Comparison of ENCODE assay signal across 27 mouse cellular contexts in genomic region chr17:5034201-5034600, GRCm38 (mm10). TPM values are rescaled to one million over a fixed set of nuclear protein-coding genes. Genes with fewer than 3 reads are reported as not detected.
DNase-seq lines count a peak whose midpoint lies in the region; ATAC-seq and TF ChIP-seq lines count a peak whose summit lies in the region.
"Had no signal": no experiment of that assay in that cellular context is flagged by ENCODE, and none has a peak within 500 bp of the region (broad histone marks: within the 10 kb centered on the region; RNA-seq: fewer than 3 reads in every experiment).

No protein-coding gene starts in this region.

- no peak overlapping the region for H3K9ac ChIP-seq in liver, embryonic 13.5 days
- no peak overlapping the region for H3K9ac ChIP-seq in liver, postnatal 0 days (replicated peaks)
- H3K9ac ChIP-seq: embryonic facial prominence, embryonic 13.5 days; forebrain, embryonic 15.5 days; hindbrain, embryonic 15.5 days; limb, embryonic 13.5 days; liver, embryonic 14.5 days; midbrain, embryonic 12.5 days; stomach, embryonic 15.5 days had no signal

- no peaks in the 10 kb centered on the region for H3K27me3 ChIP-seq in liver, embryonic 13.5 days
- H3K27me3 ChIP-seq in liver, postnatal 0 days (ENCODE audit: insufficient read depth, low read length): no peaks in the 10 kb centered on the region
- H3K27me3 ChIP-seq: embryonic facial prominence, embryonic 13.5 days; forebrain, embryonic 15.5 days; hindbrain, embryonic 15.5 days; limb, embryonic 13.5 days; midbrain, embryonic 12.5 days; Patski; stomach, embryonic 15.5 days had no signal

- peak overlapping the region; percentile 52; the same call in 1 of the 2 replicates for H3K27ac ChIP-seq in gastrocnemius, adult 2 months
- no peak overlapping the region for H3K27ac ChIP-seq in liver, embryonic 13.5 days
- no peak overlapping the region for H3K27ac ChIP-seq in liver, postnatal 0 days (ENCODE audit: low read depth)
- H3K27ac ChIP-seq: embryonic facial prominence, embryonic 13.5 days; forebrain, embryonic 10.5 days; forebrain, embryonic 15.5 days; heart, embryonic 10.5 days; hindbrain, embryonic 10.5 days; hindbrain, embryonic 15.5 days; limb, embryonic 13.5 days; liver, embryonic 14.5 days; macrophage; midbrain, embryonic 12.5 days; stomach, embryonic 15.5 days had no signal

- no peak for TF ChIP-seq CTCF in gastrocnemius, adult 2 months (IDR thresholded peaks at IDR 0.05)
- no peak for TF ChIP-seq CTCF in liver, postnatal 0 days (IDR thresholded peaks at IDR 0.05; ENCODE audit: low read depth)

- TF ChIP-seq EP300 in liver, postnatal 0 days (IDR thresholded peaks at IDR 0.05; ENCODE audit: low read depth): no peak

- no peaks in the 10 kb centered on the region for H3K9me3 ChIP-seq in liver, embryonic 13.5 days (replicated peaks)
- no peaks in the 10 kb centered on the region for H3K9me3 ChIP-seq in liver, postnatal 0 days (ENCODE audit: low read length)
- H3K9me3 ChIP-seq: embryonic facial prominence, embryonic 13.5 days; forebrain, embryonic 15.5 days; G1E; heart, embryonic 10.5 days; hindbrain, embryonic 10.5 days; hindbrain, embryonic 15.5 days; limb, embryonic 13.5 days; midbrain, embryonic 12.5 days; stomach, embryonic 15.5 days had no signal

- H3K36me3 ChIP-seq in liver, embryonic 13.5 days: no peaks in the 10 kb centered on the region
- no peaks in the 10 kb centered on the region for H3K36me3 ChIP-seq in liver, postnatal 0 days (replicated peaks; ENCODE audit: insufficient read depth, low read length)
- H3K36me3 ChIP-seq: embryonic facial prominence, embryonic 13.5 days; forebrain, embryonic 15.5 days; heart, embryonic 10.5 days; hindbrain, embryonic 10.5 days; hindbrain, embryonic 15.5 days; limb, embryonic 13.5 days; midbrain, embryonic 12.5 days; stomach, embryonic 15.5 days had no signal

- peak; percentile 48; the same call in 1 of the 2 replicates for ATAC-seq in liver, embryonic 13.5 days (ENCODE audit: low read depth)
- no peak for ATAC-seq in liver, postnatal 0 days
- ATAC-seq in megakaryocyte progenitor cell, adult 5-6 weeks (replicated peaks; ENCODE audit: poor library complexity): peak; percentile 78
- ATAC-seq: forebrain, embryonic 15.5 days; inflammation-experienced regulatory T-cells, adult 6 months; Patski had no signal

- no peak overlapping the region for H3K4me2 ChIP-seq in liver, embryonic 13.5 days
- H3K4me2 ChIP-seq in liver, postnatal 0 days (ENCODE audit: low read depth, low read length): no peak overlapping the region
- H3K4me2 ChIP-seq: embryonic facial prominence, embryonic 13.5 days; forebrain, embryonic 15.5 days; hindbrain, embryonic 15.5 days; limb, embryonic 13.5 days; midbrain, embryonic 12.5 days; stomach, embryonic 15.5 days had no signal

- H3K4me3 ChIP-seq in gastrocnemius, adult 2 months: no peak overlapping the region
- no peak overlapping the region for H3K4me3 ChIP-seq in liver, embryonic 13.5 days (replicated peaks)
- H3K4me3 ChIP-seq in liver, postnatal 0 days (ENCODE audit: low read depth, low read length): no peak overlapping the region
- H3K4me3 ChIP-seq: embryonic facial prominence, embryonic 13.5 days; forebrain, embryonic 10.5 days; forebrain, embryonic 15.5 days; heart, embryonic 10.5 days; hindbrain, embryonic 10.5 days; hindbrain, embryonic 15.5 days; limb, embryonic 13.5 days; midbrain, embryonic 12.5 days; stomach, embryonic 15.5 days had no signal

- intact Hi-C loops in gastrocnemius, adult 2 months (cut with DNase I): no loop called here

- no peak for DNase-seq in gastrocnemius, adult 2 months
- DNase-seq in gastrocnemius, postnatal 10 days: no peak
- DNase-seq in liver, embryonic 13.5 days: no peak
- no peak for DNase-seq in liver, postnatal 0 days
- DNase-seq in 416B (ENCODE audit: low read depth): peak; percentile 70
- no peak for DNase-seq in spleen, postnatal 4 days (ENCODE audit: low spot score in 2 of 2)
- DNase-seq: adrenal gland, postnatal 14 days; cerebellum, adult 11-12 months; cerebellum, adult 9-11 months; kidney, adult 11 months; kidney, postnatal 25 days; thymus, postnatal 14 days had no signal

- H3K4me1 ChIP-seq in liver, embryonic 13.5 days (replicated peaks): peaks cover 16% of the 10 kb centered on the region
- H3K4me1 ChIP-seq in liver, postnatal 0 days (ENCODE audit: insufficient read depth): peaks cover 4% of the 10 kb centered on the region; the same call in 1 of the 2 replicates

- 25% methylated on average over 3 of the region's 3 CpGs for WGBS in liver, embryonic 13.5 days (ENCODE audit: insufficient replicate concordance)
- WGBS in liver, postnatal 0 days (ENCODE audit: insufficient replicate concordance): 59% methylated on average over 3 of the region's 3 CpGs

RNA-seq across cellular contexts. Expression of gene Arid1b, which starts 40.1 kb away (rescaled TPM):
- total RNA-seq in gastrocnemius, adult 2 months (2021): 10 to 100 TPM; 35.1 to 35.6 TPM
- total RNA-seq in gastrocnemius, postnatal 10 days (2021): 10 to 100 TPM; 39.6 to 44.4 TPM
- 2.0 and 2.5 TPM in 2 replicates for polyA plus RNA-seq in liver, embryonic 13.5 days (2015; fragmentation: Nextera tagmentation; extraction: Ambion mirVana)
- polyA plus RNA-seq in liver, postnatal 0 days (2015; fragmentation: Nextera tagmentation; extraction: Ambion mirVana): 1.9 and 2.2 TPM in 2 replicates
- 34.1 and 42.0 TPM in 2 replicates for total RNA-seq in megakaryocyte progenitor cell, adult 5-6 weeks (2015)
- 20.6 and 23.6 TPM in 2 replicates for total RNA-seq in megakaryocyte progenitor cell, adult 5-6 weeks (2017)
